Mouse (Mus musculus) intestine, embryonic 16.5 days (tissue): Measurements from ENCODE around the gene Mef2d. TPM values are rescaled to one million over a fixed set of nuclear protein-coding genes. Genes with fewer than 3 reads are reported as not detected.

Experiments
- ATAC-seq: fragments of 200-750 bp; cut with Nextera tagmentation; 2 replicates; pipeline ENCODE4 v1.8.0; 2017; ENCODE audit warnings: moderate TSS enrichment, moderate library complexity
- H3K27ac ChIP-seq: fragments of 300-500 bp; sonication (generic); 2 replicates; pipeline ENCODE4 v1.5.1; 2014; ENCODE audit warnings: mild to moderate bottlenecking, low read length
- H3K27me3 ChIP-seq: fragments of 300-500 bp; sonication (generic); replicated peaks from 2 replicates; pipeline ENCODE4 v1.6.1; 2014; ENCODE audit warnings: low read length, control low read depth, mixed read lengths; ENCODE audit not compliant: control insufficient read depth, insufficient read depth
- H3K36me3 ChIP-seq: fragments of 300-500 bp; sonication (generic); 2 replicates; pipeline ENCODE4 v1.6.1; 2014; ENCODE audit warnings: low read length, control low read depth; ENCODE audit not compliant: control insufficient read depth, insufficient read depth
- H3K4me1 ChIP-seq: fragments of 300-500 bp; sonication (generic); 2 replicates; pipeline ENCODE4 v1.6.1; 2014; ENCODE audit warnings: low read length, control low read depth, mixed read lengths; ENCODE audit not compliant: control insufficient read depth, insufficient read depth
- H3K4me2 ChIP-seq: fragments of 300-500 bp; sonication (generic); 2 replicates; pipeline ENCODE4 v1.6.1; 2014; ENCODE audit warnings: low read depth, low read length, control low read depth
- H3K4me3 ChIP-seq: fragments of 300-500 bp; sonication (generic); 2 replicates; pipeline ENCODE4 v1.5.1; 2014; ENCODE audit warnings: mild to moderate bottlenecking, low read length
- H3K9ac ChIP-seq: fragments of 300-500 bp; sonication (generic); 2 replicates; pipeline ENCODE4 v1.6.1; 2014; ENCODE audit warnings: low read depth, low read length
- H3K9me3 ChIP-seq: fragments of 300-500 bp; sonication (generic); 2 replicates; pipeline ENCODE4 v1.6.1; 2016; ENCODE audit warnings: low read length, control low read depth; ENCODE audit not compliant: control insufficient read depth
- WGBS: fragments of 180-500 bp; shearing (Covaris S2); extraction: QIAGEN DNeasy Blood & Tissue Kit; methylation state at CpG from one replicate; pipeline ENCODE4 v1.1.7; 2014; 5-methylcytosine and 5-hydroxymethylcytosine counted together
- polyA plus RNA-seq: library from polyadenylated mRNA; unstranded; fragments of >200 nt; fragmentation: Nextera tagmentation; extraction: Ambion mirVana; gene quantifications from 2 replicates; pipeline ENCODE4 v1.2.1, GENCODE M21; 2015

The Mef2d gene
- polyA plus RNA-seq, 1 experiment from 2014 or later: 13.7 TPM

- WGBS: 90% methylated on average over 12 of the region's 12 CpGs
- H3K27ac ChIP-seq: no peak overlapping the region
- peaks cover 29% of the 10 kb centered on the region for H3K36me3 ChIP-seq
- H3K9me3 ChIP-seq: no peaks in the 10 kb centered on the region
- no peak overlapping the region for H3K4me2 ChIP-seq
- no peak overlapping the region for H3K4me3 ChIP-seq
- no peaks in the 10 kb centered on the region for H3K27me3 ChIP-seq
- no peaks in the 10 kb centered on the region for H3K4me1 ChIP-seq
- H3K9ac ChIP-seq: no peak overlapping the region
- no peak for ATAC-seq
These were observed 27.8 kb upstream of the Mef2d start for GRCm38 (mm10) chr3:88114396-88114795.

- no peak overlapping the region for H3K4me3 ChIP-seq
- H3K9ac ChIP-seq: no peak overlapping the region
- no peaks in the 10 kb centered on the region for H3K9me3 ChIP-seq
- WGBS: 87% methylated on average over 19 of the region's 19 CpGs
- H3K36me3 ChIP-seq: peaks cover 15% of the 10 kb centered on the region
- H3K27ac ChIP-seq: no peak overlapping the region
- H3K27me3 ChIP-seq: no peaks in the 10 kb centered on the region
- H3K4me1 ChIP-seq: no peaks in the 10 kb centered on the region
- no peak overlapping the region for H3K4me2 ChIP-seq
- ATAC-seq: no peak
These were observed 22.0 kb upstream of the Mef2d start for GRCm38 (mm10) chr3:88120117-88120651.

GRCm38 (mm10) chr3:88121164-88122131, 20.7 kb upstream of the Mef2d start:
- Histone ChIP-seq H3K27ac (no peak overlapping the region), H3K36me3 (peaks cover 9% of the 10 kb centered on the region; the same call in 1 of the 2 replicates), H3K9me3 (no peaks in the 10 kb centered on the region), H3K9ac (no peak overlapping the region), H3K4me1 (no peaks in the 10 kb centered on the region), H3K4me2 (no peak overlapping the region), H3K27me3 (no peaks in the 10 kb centered on the region), H3K4me3 (no peak overlapping the region)
- WGBS: 70% methylated on average over 14 of the region's 14 CpGs
- ATAC-seq: no peak

GRCm38 (mm10) chr3:88125195-88125594, 17.0 kb upstream of the Mef2d start:
- Histone ChIP-seq H3K27me3 (no peaks in the 10 kb centered on the region), H3K9me3 (no peaks in the 10 kb centered on the region), H3K27ac (no peak overlapping the region), H3K36me3 (no peaks in the 10 kb centered on the region), H3K9ac (no peak overlapping the region), H3K4me2 (no peak overlapping the region), H3K4me3 (no peak overlapping the region), H3K4me1 (no peaks in the 10 kb centered on the region)
- 43% methylated on average over 4 of the region's 4 CpGs for WGBS
- peak; percentile 84 for ATAC-seq

GRCm38 (mm10) chr3:88126181-88126580, 16.0 kb upstream of the Mef2d start:
- H3K4me3 ChIP-seq: no peak overlapping the region
- WGBS: 72% methylated on average over 7 of the region's 7 CpGs

GRCm38 (mm10) chr3:88127636-88128035, 14.5 kb upstream of the Mef2d start:
- no peaks in the 10 kb centered on the region for H3K4me1 ChIP-seq
- H3K9me3 ChIP-seq: no peaks in the 10 kb centered on the region
- H3K4me3 ChIP-seq: no peak overlapping the region
- no peak overlapping the region for H3K4me2 ChIP-seq
- 69% methylated on average over 3 of the region's 3 CpGs for WGBS
- H3K9ac ChIP-seq: no peak overlapping the region
- no peaks in the 10 kb centered on the region for H3K27me3 ChIP-seq
- ATAC-seq: no peak
- no peak overlapping the region for H3K27ac ChIP-seq
- no peaks in the 10 kb centered on the region for H3K36me3 ChIP-seq

More at GRCm38 (mm10) chr3:88126181-88126580, 16.0 kb upstream of the Mef2d start:
- no peak for ATAC-seq
- Histone ChIP-seq H3K9ac (no peak overlapping the region), H3K9me3 (no peaks in the 10 kb centered on the region), H3K4me1 (no peaks in the 10 kb centered on the region), H3K4me2 (no peak overlapping the region), H3K27ac (no peak overlapping the region), H3K27me3 (no peaks in the 10 kb centered on the region), H3K36me3 (no peaks in the 10 kb centered on the region)

- Histone ChIP-seq H3K4me2 (no peak overlapping the region), H3K27ac (no peak overlapping the region), H3K9ac (no peak overlapping the region), H3K4me3 (no peak overlapping the region), H3K4me1 (no peaks in the 10 kb centered on the region), H3K36me3 (no peaks in the 10 kb centered on the region), H3K9me3 (no peaks in the 10 kb centered on the region), H3K27me3 (no peaks in the 10 kb centered on the region)
- 59% methylated on average over 5 of the region's 5 CpGs for WGBS
- no peak for ATAC-seq
These were observed 14.1 kb upstream of the Mef2d start for GRCm38 (mm10) chr3:88128056-88128455.

- WGBS: 60% methylated on average over 4 of the region's 4 CpGs
- no peaks in the 10 kb centered on the region for H3K36me3 ChIP-seq
- no peaks in the 10 kb centered on the region for H3K9me3 ChIP-seq
- H3K27ac ChIP-seq: no peak overlapping the region
- H3K9ac ChIP-seq: no peak overlapping the region
- no peaks in the 10 kb centered on the region for H3K27me3 ChIP-seq
- H3K4me3 ChIP-seq: no peak overlapping the region
- H3K4me1 ChIP-seq: peaks cover 6% of the 10 kb centered on the region
- ATAC-seq: no peak
- H3K4me2 ChIP-seq: no peak overlapping the region
These were observed 13.2 kb upstream of the Mef2d start for GRCm38 (mm10) chr3:88129006-88129405.

- no peak overlapping the region for H3K9ac ChIP-seq
- H3K9me3 ChIP-seq: no peaks in the 10 kb centered on the region
- no peak overlapping the region for H3K4me3 ChIP-seq
- H3K27me3 ChIP-seq: no peaks in the 10 kb centered on the region
- 89% methylated on average over 3 of the region's 3 CpGs for WGBS
- no peaks in the 10 kb centered on the region for H3K36me3 ChIP-seq
- H3K4me1 ChIP-seq: peaks cover 7% of the 10 kb centered on the region
- no peak overlapping the region for H3K4me2 ChIP-seq
- H3K27ac ChIP-seq: no peak overlapping the region
- no peak for ATAC-seq
These were observed 11.1 kb upstream of the Mef2d start for GRCm38 (mm10) chr3:88131071-88131470.
